In genomic region chr4:127900893-127901456, GRCm38 (mm10) we compare ENCODE assay signal across 25 mouse cellular contexts.
"Had no signal": no experiment of that assay in that cellular context is flagged by ENCODE, and none has a peak within 500 bp of the region (broad histone marks: within the 10 kb centered on the region; RNA-seq: fewer than 3 reads in every experiment).

No protein-coding gene starts in this region.

- H3K9me3 ChIP-seq: heart, embryonic 10.5 days; heart, embryonic 12.5 days; hindbrain, embryonic 10.5 days; hindbrain, embryonic 12.5 days; intestine, embryonic 15.5 days; limb, embryonic 13.5 days; limb, embryonic 15.5 days; liver, embryonic 12.5 days had no signal

- DNase-seq: gastrocnemius, postnatal 25 days; heart, postnatal 10 days; heart, postnatal 4 days; kidney, adult 18-20 months; kidney, adult 8-10 months; kidney, postnatal 10 days; kidney, postnatal 25 days; kidney, postnatal 4 days; left cerebral cortex, postnatal 4 days; lung, adult 18-20 months had no signal

- H3K36me3 ChIP-seq: heart, embryonic 10.5 days; heart, embryonic 12.5 days; hindbrain, embryonic 10.5 days; hindbrain, embryonic 12.5 days; intestine, embryonic 15.5 days; limb, embryonic 13.5 days; limb, embryonic 15.5 days; liver, embryonic 12.5 days had no signal

- H3K9ac ChIP-seq: heart, embryonic 12.5 days; hindbrain, embryonic 12.5 days; hindbrain, embryonic 14.5 days; intestine, embryonic 15.5 days; limb, embryonic 13.5 days; limb, embryonic 15.5 days; liver, embryonic 12.5 days; liver, embryonic 14.5 days had no signal

- H3K4me2 ChIP-seq: heart, embryonic 12.5 days; hindbrain, embryonic 12.5 days; hindbrain, embryonic 14.5 days; intestine, embryonic 15.5 days; limb, embryonic 13.5 days; limb, embryonic 15.5 days; liver, embryonic 12.5 days had no signal

- ATAC-seq: hindbrain, embryonic 16.5 days; inflammation-experienced regulatory T-cells, adult 6 months; intestine, embryonic 15.5 days; intestine, postnatal 0 days; liver, embryonic 12.5 days had no signal

- H3K27me3 ChIP-seq: heart, embryonic 12.5 days; hindbrain, embryonic 12.5 days; intestine, embryonic 15.5 days; limb, embryonic 13.5 days; limb, embryonic 15.5 days; liver, embryonic 12.5 days had no signal

- H3K4me3 ChIP-seq: heart, embryonic 10.5 days; heart, embryonic 12.5 days; hindbrain, embryonic 10.5 days; hindbrain, embryonic 12.5 days; intestine, embryonic 15.5 days; layer of hippocampus, adult 2 months; left cerebral cortex, adult 2 months; limb, embryonic 13.5 days; limb, embryonic 15.5 days; liver, embryonic 12.5 days had no signal

- H3K4me1 ChIP-seq: heart, embryonic 10.5 days; hindbrain, embryonic 12.5 days; intestine, embryonic 15.5 days; limb, embryonic 15.5 days; liver, embryonic 12.5 days had no signal

- H3K27ac ChIP-seq: heart, embryonic 10.5 days; hindbrain, embryonic 10.5 days; hindbrain, embryonic 12.5 days; hindbrain, embryonic 14.5 days; intestine, embryonic 15.5 days; layer of hippocampus, adult 2 months; left cerebral cortex, adult 2 months; limb, embryonic 13.5 days; limb, embryonic 15.5 days; liver, embryonic 12.5 days; liver, embryonic 14.5 days had no signal
